Mouse (Mus musculus): ENCODE data around the gene Fkbp6. TPM values are rescaled to one million over a fixed set of nuclear protein-coding genes. Genes with fewer than 3 reads are reported as not detected.

The Fkbp6 gene
- polyA plus RNA-seq, 1 experiment from 2014 or later = not detected

GRCm38 (mm10) chr5:135329471-135329870 lies 20.4 kb downstream of the Fkbp6 start:
- Histone ChIP-seq H3K79me2 (ENCODE audit: inconsistent target) (no peaks in the 10 kb centered on the region), H3K36me3 (ENCODE audit: inconsistent target) (no peaks in the 10 kb centered on the region), H3K4me3 (ENCODE audit: inconsistent target) (no peak overlapping the region), H3K27ac (no peak overlapping the region)
- WGBS (ENCODE audit: missing documents) = 77% methylated on average over 4 of the region's 4 CpGs

- no peaks in the 10 kb centered on the region for H3K36me3 ChIP-seq (ENCODE audit: inconsistent target)
- no peaks in the 10 kb centered on the region for H3K79me2 ChIP-seq (ENCODE audit: inconsistent target)
- WGBS (ENCODE audit: missing documents) = 74% methylated on average over 3 of the region's 3 CpGs
- H3K4me3 ChIP-seq (ENCODE audit: inconsistent target) = no peak overlapping the region
- no peak overlapping the region for H3K27ac ChIP-seq
Measured at GRCm38 (mm10) chr5:135326121-135326659, 23.7 kb downstream of the Fkbp6 start.

GRCm38 (mm10) chr5:135322197-135322596 lies 27.6 kb downstream of the Fkbp6 start:
- H3K79me2 ChIP-seq (ENCODE audit: inconsistent target) = no peaks in the 10 kb centered on the region
- no peaks in the 10 kb centered on the region for H3K36me3 ChIP-seq (ENCODE audit: inconsistent target)
- 79% methylated on average over 1 of the region's 1 CpGs for WGBS (ENCODE audit: missing documents)
- no peak overlapping the region for H3K4me3 ChIP-seq (ENCODE audit: inconsistent target)
- no peak overlapping the region for H3K27ac ChIP-seq

GRCm38 (mm10) chr5:135319856-135320255 lies 30.0 kb downstream of the Fkbp6 start:
- H3K79me2 ChIP-seq (ENCODE audit: inconsistent target) = no peaks in the 10 kb centered on the region
- no peaks in the 10 kb centered on the region for H3K36me3 ChIP-seq (ENCODE audit: inconsistent target)
- whole genome bisulfite sequencing (ENCODE audit: missing documents) = 80% methylated on average over 2 of the region's 2 CpGs
- H3K27ac ChIP-seq = no peak overlapping the region
- no peak overlapping the region for H3K4me3 ChIP-seq (ENCODE audit: inconsistent target)

GRCm38 (mm10) chr5:135316177-135316576 lies 33.7 kb downstream of the Fkbp6 start:
- Histone ChIP-seq H3K27ac (no peak overlapping the region), H3K36me3 (ENCODE audit: inconsistent target) (no peaks in the 10 kb centered on the region), H3K79me2 (ENCODE audit: inconsistent target) (no peaks in the 10 kb centered on the region), H3K4me3 (ENCODE audit: inconsistent target) (no peak overlapping the region)
- 33% methylated on average over 1 of the region's 3 CpGs for WGBS (ENCODE audit: missing documents)

- Histone ChIP-seq H3K36me3 (ENCODE audit: inconsistent target) (no peaks in the 10 kb centered on the region), H3K27ac (no peak overlapping the region), H3K79me2 (ENCODE audit: inconsistent target) (no peaks in the 10 kb centered on the region), H3K4me3 (ENCODE audit: inconsistent target) (no peak overlapping the region)
- whole genome bisulfite sequencing (ENCODE audit: missing documents) = 56% methylated on average over 10 of the region's 10 CpGs
Measured at GRCm38 (mm10) chr5:135306321-135306965, 43.4 kb downstream of the Fkbp6 start.

GRCm38 (mm10) chr5:135302454-135302853 lies 47.4 kb downstream of the Fkbp6 start:
- Histone ChIP-seq H3K4me3 (ENCODE audit: inconsistent target) (no peak overlapping the region), H3K36me3 (ENCODE audit: inconsistent target) (no peaks in the 10 kb centered on the region), H3K27ac (no peak overlapping the region), H3K79me2 (ENCODE audit: inconsistent target) (no peaks in the 10 kb centered on the region)
- 89% methylated on average over 3 of the region's 3 CpGs for WGBS (ENCODE audit: missing documents)

- WGBS (ENCODE audit: missing documents) = 63% methylated on average over 3 of the region's 3 CpGs
- H3K36me3 ChIP-seq (ENCODE audit: inconsistent target) = no peaks in the 10 kb centered on the region
- no peak overlapping the region for H3K27ac ChIP-seq
- H3K4me3 ChIP-seq (ENCODE audit: inconsistent target) = no peak overlapping the region
- no peaks in the 10 kb centered on the region for H3K79me2 ChIP-seq (ENCODE audit: inconsistent target)
Measured at GRCm38 (mm10) chr5:135301916-135302315, 47.9 kb downstream of the Fkbp6 start.

GRCm38 (mm10) chr5:135292001-135292400 lies 57.8 kb downstream of the Fkbp6 start:
- H3K79me2 ChIP-seq (ENCODE audit: inconsistent target) = no peaks in the 10 kb centered on the region
- no peak overlapping the region for H3K4me3 ChIP-seq (ENCODE audit: inconsistent target)

GRCm38 (mm10) chr5:135291193-135291592 lies 58.7 kb downstream of the Fkbp6 start:
- no peak overlapping the region for H3K27ac ChIP-seq
- no peak overlapping the region for H3K4me3 ChIP-seq (ENCODE audit: inconsistent target)
- WGBS (ENCODE audit: missing documents) = 87% methylated on average over 4 of the region's 4 CpGs
- H3K36me3 ChIP-seq (ENCODE audit: inconsistent target) = no peaks in the 10 kb centered on the region
- no peaks in the 10 kb centered on the region for H3K79me2 ChIP-seq (ENCODE audit: inconsistent target)

More at GRCm38 (mm10) chr5:135292001-135292400, 57.8 kb downstream of the Fkbp6 start:
- 55% methylated on average over 2 of the region's 2 CpGs for WGBS (ENCODE audit: missing documents)
- no peak overlapping the region for H3K27ac ChIP-seq
- no peaks in the 10 kb centered on the region for H3K36me3 ChIP-seq (ENCODE audit: inconsistent target)

- no peak overlapping the region for H3K27ac ChIP-seq
- WGBS (ENCODE audit: missing documents) = 89% methylated on average over 6 of the region's 6 CpGs
- H3K79me2 ChIP-seq (ENCODE audit: inconsistent target) = no peaks in the 10 kb centered on the region
- H3K36me3 ChIP-seq (ENCODE audit: inconsistent target) = no peaks in the 10 kb centered on the region
- H3K4me3 ChIP-seq (ENCODE audit: inconsistent target) = no peak overlapping the region
Measured at GRCm38 (mm10) chr5:135290703-135291102, 59.1 kb downstream of the Fkbp6 start.

- no peak overlapping the region for H3K27ac ChIP-seq
- no peaks in the 10 kb centered on the region for H3K79me2 ChIP-seq (ENCODE audit: inconsistent target)
- no peaks in the 10 kb centered on the region for H3K36me3 ChIP-seq (ENCODE audit: inconsistent target)
- 89% methylated on average over 5 of the region's 5 CpGs for WGBS (ENCODE audit: missing documents)
- H3K4me3 ChIP-seq (ENCODE audit: inconsistent target) = no peak overlapping the region
Measured at GRCm38 (mm10) chr5:135286926-135287325, 62.9 kb downstream of the Fkbp6 start.

- no peak overlapping the region for H3K27ac ChIP-seq
- no peaks in the 10 kb centered on the region for H3K79me2 ChIP-seq (ENCODE audit: inconsistent target)
- no peak overlapping the region for H3K4me3 ChIP-seq (ENCODE audit: inconsistent target)
- H3K36me3 ChIP-seq (ENCODE audit: inconsistent target) = no peaks in the 10 kb centered on the region
- WGBS (ENCODE audit: missing documents) = 1% methylated on average over 6 of the region's 6 CpGs
Measured at GRCm38 (mm10) chr5:135286185-135286584, 63.7 kb downstream of the Fkbp6 start.

- Histone ChIP-seq H3K79me2 (ENCODE audit: inconsistent target) (no peaks in the 10 kb centered on the region), H3K4me3 (ENCODE audit: inconsistent target) (no peak overlapping the region), H3K27ac (no peak overlapping the region), H3K36me3 (ENCODE audit: inconsistent target) (no peaks in the 10 kb centered on the region)
- 85% methylated on average over 3 of the region's 3 CpGs for WGBS (ENCODE audit: missing documents)
Measured at GRCm38 (mm10) chr5:135285211-135285610, 64.6 kb downstream of the Fkbp6 start.

GRCm38 (mm10) chr5:135280226-135280625 lies 69.6 kb downstream of the Fkbp6 start:
- Histone ChIP-seq H3K36me3 (ENCODE audit: inconsistent target) (no peaks in the 10 kb centered on the region), H3K4me3 (ENCODE audit: inconsistent target) (no peak overlapping the region), H3K79me2 (ENCODE audit: inconsistent target) (no peaks in the 10 kb centered on the region), H3K27ac (no peak overlapping the region)
- WGBS (ENCODE audit: missing documents) = 94% methylated on average over 9 of the region's 9 CpGs

GRCm38 (mm10) chr5:135276597-135276996 lies 73.2 kb downstream of the Fkbp6 start:
- H3K27ac ChIP-seq = no peak overlapping the region
- H3K4me3 ChIP-seq (ENCODE audit: inconsistent target) = no peak overlapping the region
- WGBS (ENCODE audit: missing documents) = 75% methylated on average over 31 of the region's 36 CpGs
- no peaks in the 10 kb centered on the region for H3K79me2 ChIP-seq (ENCODE audit: inconsistent target)
- H3K36me3 ChIP-seq (ENCODE audit: inconsistent target) = no peaks in the 10 kb centered on the region

Data from macrophage (primary cell).